Mouse (Mus musculus): ENCODE data around the gene Rbms3. TPM values are rescaled to one million over a fixed set of nuclear protein-coding genes. Genes with fewer than 3 reads are reported as not detected.

Rbms3 gene
- polyA plus RNA-seq, 1 experiment: not detected

DNA sequence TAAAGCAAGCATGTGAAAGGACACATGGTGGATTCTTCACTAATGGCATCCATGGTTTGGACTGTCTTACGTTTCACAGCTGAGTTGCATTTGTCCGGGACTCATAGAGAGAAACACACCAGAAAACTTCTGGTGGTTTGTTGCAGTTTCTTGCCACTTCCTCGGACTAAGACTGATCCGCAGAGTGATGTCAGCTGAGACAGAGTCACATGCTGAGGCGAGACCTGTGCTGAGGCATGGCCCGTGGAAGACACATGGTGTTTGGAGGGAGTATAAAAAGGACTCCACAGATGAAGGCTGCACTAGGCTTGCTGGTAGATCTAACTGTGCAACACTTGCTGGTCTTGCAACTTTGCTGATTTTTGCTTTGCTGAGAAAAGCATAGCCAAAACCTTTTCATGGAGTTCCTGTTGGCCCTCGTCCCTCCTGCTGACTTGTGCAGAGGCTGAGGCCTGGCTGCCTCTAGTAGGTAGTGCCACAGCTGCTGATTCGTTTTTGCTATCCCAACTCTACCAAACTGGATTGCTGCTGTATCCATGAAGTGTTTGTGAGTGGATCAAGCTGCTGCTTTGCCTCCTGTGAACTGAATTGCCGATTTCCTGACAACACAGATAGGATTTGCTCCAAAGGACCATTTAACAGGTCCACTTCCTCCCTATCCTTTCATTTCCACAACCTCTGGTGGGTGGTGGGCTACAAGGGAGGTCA is 742.6 kb downstream of the Rbms3 start:
- Histone ChIP-seq H3K4me3 (ENCODE audit: insufficient read depth, low read depth, low read length) (no peak overlapping the region), H3K27ac (ENCODE audit: insufficient read depth, low read depth, low read length) (no peak overlapping the region), H3K4me1 (ENCODE audit: control insufficient read depth, insufficient read depth, low read length) (no peaks in the 10 kb centered on the region)
- 91% methylated on average over 9 of the region's 9 CpGs for WGBS
- TF ChIP-seq POLR2A (IDR thresholded peaks at IDR 0.05; ENCODE audit: insufficient read depth, low read depth, low read length) (no peak), CTCF (IDR thresholded peaks at IDR 0.05; ENCODE audit: insufficient read depth, low read depth, low read length) (no peak)

DNA sequence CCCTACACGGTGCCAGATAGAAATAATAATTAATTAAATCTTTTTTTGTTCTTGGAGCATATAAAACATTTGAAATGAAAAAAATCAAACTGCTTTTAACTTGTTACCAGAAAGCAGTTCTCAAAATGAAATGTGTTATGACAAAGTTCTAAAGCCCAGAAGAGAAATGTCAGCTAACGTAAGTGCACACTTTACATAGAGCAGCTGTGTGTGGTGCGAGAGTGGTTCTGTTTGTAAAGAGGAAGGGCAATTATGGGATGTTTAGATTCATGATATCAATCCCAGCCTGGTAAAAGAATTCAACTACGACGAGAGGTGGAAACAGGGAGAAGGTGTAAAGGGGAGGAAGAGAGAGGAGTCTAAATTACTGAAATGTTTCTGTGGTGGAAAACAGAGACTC is 744.1 kb downstream of the Rbms3 start:
- WGBS: 81% methylated on average over 5 of the region's 5 CpGs
- TF ChIP-seq CTCF (IDR thresholded peaks at IDR 0.05; ENCODE audit: insufficient read depth, low read depth, low read length): no peak
- no peak overlapping the region for H3K27ac ChIP-seq (ENCODE audit: insufficient read depth, low read depth, low read length)

DNA sequence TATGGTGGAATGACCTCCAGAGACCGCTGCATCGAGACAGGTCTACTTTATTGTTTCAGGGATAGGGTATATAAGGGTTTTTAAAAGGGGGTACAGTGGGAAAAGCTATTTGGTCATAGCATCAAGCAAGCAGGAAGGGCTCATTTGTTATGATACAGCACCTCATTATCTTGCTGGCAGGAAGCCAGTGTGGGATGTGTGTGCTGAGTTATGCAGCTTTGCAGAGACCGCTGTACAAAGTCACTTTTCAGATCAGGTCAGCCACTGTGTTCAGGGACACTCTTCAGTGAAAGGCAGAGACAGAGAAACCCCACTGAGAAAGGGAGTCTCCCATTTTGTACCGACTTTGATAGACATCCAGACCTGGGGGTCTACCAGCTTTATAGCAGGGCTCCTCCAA is 749.2 kb downstream of the Rbms3 start:
- no peak for TF ChIP-seq CTCF (IDR thresholded peaks at IDR 0.05; ENCODE audit: insufficient read depth, low read depth, low read length)
- no peak for TF ChIP-seq POLR2A (IDR thresholded peaks at IDR 0.05; ENCODE audit: insufficient read depth, low read depth, low read length)
- 81% methylated on average over 4 of the region's 4 CpGs for WGBS
- Histone ChIP-seq H3K4me3 (ENCODE audit: insufficient read depth, low read depth, low read length) (no peak overlapping the region), H3K4me1 (ENCODE audit: control insufficient read depth, insufficient read depth, low read length) (no peaks in the 10 kb centered on the region), H3K27ac (ENCODE audit: insufficient read depth, low read depth, low read length) (no peak overlapping the region)

More for the DNA sequence above, 744.1 kb downstream of the Rbms3 start:
- Histone ChIP-seq H3K4me3 (ENCODE audit: insufficient read depth, low read depth, low read length) (no peak overlapping the region), H3K4me1 (ENCODE audit: control insufficient read depth, insufficient read depth, low read length) (no peaks in the 10 kb centered on the region)

DNA sequence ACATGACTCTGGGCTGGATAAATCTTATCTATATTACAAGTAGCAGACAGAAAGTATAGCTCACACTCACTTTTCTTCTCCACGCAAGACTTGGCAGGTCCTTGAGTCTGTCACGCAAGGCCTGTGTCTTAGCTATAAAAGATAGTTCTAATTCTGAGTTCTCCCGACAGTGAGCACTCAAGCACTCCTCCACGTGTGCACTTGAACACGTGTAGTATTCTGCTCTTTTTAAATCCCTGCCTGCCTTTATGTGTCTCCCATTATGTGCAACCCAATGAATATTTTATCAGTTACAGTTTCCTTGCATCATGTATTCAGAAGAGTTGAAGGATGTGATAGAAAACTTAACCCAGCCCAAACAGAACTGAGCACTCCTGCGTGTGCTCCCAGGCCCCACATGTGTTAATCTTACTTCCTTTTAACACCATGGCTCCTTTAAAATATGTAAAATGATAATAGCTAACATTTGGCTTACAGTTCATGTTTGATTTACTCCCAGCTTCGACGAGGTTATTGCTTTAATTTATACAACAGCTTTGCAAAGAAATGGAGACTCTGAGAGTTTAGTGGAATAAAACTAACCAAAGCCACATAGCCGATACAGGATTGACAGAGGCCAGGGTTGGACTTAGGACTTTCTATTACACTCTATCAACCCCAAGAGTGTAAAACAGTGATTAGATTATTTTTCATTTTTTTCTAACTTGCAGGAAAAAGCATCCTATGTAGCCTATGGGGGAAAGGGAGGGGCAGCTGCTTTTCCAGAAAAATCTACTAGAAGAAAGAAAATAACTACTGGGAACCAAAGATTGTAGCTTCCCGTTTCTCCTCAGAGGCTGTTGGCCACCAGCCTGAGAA is 749.9 kb downstream of the Rbms3 start:
- no peak for TF ChIP-seq CTCF (IDR thresholded peaks at IDR 0.05; ENCODE audit: insufficient read depth, low read depth, low read length)
- TF ChIP-seq POLR2A (IDR thresholded peaks at IDR 0.05; ENCODE audit: insufficient read depth, low read depth, low read length): no peak
- WGBS: 83% methylated on average over 10 of the region's 10 CpGs

DNA sequence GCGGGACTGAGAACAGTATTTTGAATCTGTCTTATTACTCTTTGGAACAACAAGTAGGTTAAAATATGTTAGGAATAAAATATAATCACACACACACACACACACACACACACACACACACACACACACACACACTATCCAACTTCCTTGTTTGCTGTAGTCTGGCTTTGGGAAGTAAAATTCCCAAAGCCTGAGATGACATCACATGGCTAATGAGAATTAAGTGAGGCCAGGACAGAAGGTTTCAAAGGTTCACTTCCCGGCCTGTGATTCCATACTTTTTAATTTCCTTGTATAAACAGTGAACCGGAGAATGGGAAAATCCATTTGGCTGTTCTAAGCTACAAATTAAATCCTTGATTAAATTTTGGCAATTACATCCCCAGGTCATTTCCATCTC is 752.9 kb downstream of the Rbms3 start:
- TF ChIP-seq CTCF (IDR thresholded peaks at IDR 0.05; ENCODE audit: insufficient read depth, low read depth, low read length): no peak
- TF ChIP-seq POLR2A (IDR thresholded peaks at IDR 0.05; ENCODE audit: insufficient read depth, low read depth, low read length): no peak
- no peak overlapping the region for H3K27ac ChIP-seq (ENCODE audit: insufficient read depth, low read depth, low read length)
- WGBS: 75% methylated on average over 3 of the region's 3 CpGs
- no peak overlapping the region for H3K4me3 ChIP-seq (ENCODE audit: insufficient read depth, low read depth, low read length)
- H3K4me1 ChIP-seq (ENCODE audit: control insufficient read depth, insufficient read depth, low read length): no peaks in the 10 kb centered on the region

More for the DNA sequence above, 749.9 kb downstream of the Rbms3 start:
- Histone ChIP-seq H3K4me1 (ENCODE audit: control insufficient read depth, insufficient read depth, low read length) (no peaks in the 10 kb centered on the region), H3K27ac (ENCODE audit: insufficient read depth, low read depth, low read length) (no peak overlapping the region), H3K4me3 (ENCODE audit: insufficient read depth, low read depth, low read length) (no peak overlapping the region)

DNA sequence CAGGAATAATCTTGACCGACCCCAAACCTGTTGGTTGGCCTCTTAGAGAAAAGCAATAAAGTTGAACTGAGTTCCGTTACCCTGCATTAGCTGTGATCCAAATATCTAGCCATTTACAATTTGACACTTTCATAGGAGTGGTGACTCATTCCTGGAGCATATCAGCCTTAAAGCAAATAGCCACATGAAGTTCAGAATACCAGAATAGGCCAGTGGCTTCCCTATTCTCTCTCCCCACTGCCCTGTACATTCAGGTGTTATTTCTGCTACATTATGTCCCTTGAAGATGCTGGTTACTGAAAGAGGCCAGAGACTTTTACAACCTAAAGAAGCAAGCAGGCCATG is 755.8 kb downstream of the Rbms3 start:
- H3K4me1 ChIP-seq (ENCODE audit: control insufficient read depth, insufficient read depth, low read length): no peaks in the 10 kb centered on the region
- no peak overlapping the region for H3K27ac ChIP-seq (ENCODE audit: insufficient read depth, low read depth, low read length)
- no peak for TF ChIP-seq CTCF (IDR thresholded peaks at IDR 0.05; ENCODE audit: insufficient read depth, low read depth, low read length)
- no peak for TF ChIP-seq POLR2A (IDR thresholded peaks at IDR 0.05; ENCODE audit: insufficient read depth, low read depth, low read length)
- H3K4me3 ChIP-seq (ENCODE audit: insufficient read depth, low read depth, low read length): no peak overlapping the region
- 87% methylated on average over 2 of the region's 2 CpGs for WGBS

DNA sequence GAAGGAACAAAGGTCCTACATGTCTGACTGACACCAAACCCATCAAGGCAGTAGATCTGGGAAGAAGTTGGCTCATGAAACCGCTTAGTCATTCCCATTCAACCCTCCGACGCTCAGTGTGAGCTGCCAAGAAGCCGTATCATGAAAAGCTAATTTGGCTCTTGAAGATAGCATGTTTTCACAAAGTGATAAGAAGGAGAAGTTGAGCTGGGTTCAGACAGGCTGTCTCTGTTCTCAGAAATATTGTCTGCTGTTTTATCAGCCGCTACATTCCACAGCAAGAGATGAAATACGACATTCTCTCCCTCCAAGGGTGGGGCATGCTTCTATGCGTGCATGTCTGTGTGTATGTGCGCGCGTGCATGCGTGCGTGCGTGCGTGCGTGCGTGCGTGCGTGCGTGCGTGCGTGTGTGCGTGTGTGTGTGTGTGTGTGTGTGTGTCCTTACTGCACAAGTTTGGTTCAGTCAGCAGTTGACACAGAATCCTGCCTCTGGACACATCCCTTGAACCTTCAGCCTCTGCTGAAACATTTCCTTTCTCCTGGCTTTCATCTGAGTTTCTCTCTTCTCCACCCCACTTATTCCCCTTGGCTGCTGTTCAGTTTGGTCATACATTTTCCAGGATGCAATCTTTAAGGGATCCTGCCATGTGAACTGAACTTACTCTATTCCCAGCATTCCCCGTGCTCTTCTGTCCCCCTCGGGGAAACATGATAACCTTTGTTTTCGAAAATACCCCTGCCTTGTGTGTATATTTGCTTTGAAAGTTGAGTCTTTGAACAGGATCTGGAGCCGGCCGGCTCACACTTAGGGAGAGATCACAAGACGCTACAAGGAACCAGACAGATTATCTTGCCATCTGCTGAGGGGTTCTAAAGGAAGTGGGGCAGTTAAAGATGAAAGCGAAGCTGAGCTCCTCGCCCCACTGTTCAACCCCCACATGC is 756.4 kb downstream of the Rbms3 start:
- 76% methylated on average over 30 of the region's 30 CpGs for WGBS
- Histone ChIP-seq H3K4me1 (ENCODE audit: control insufficient read depth, insufficient read depth, low read length) (no peaks in the 10 kb centered on the region), H3K4me3 (ENCODE audit: insufficient read depth, low read depth, low read length) (no peak overlapping the region), H3K27ac (ENCODE audit: insufficient read depth, low read depth, low read length) (no peak overlapping the region)
- TF ChIP-seq POLR2A (IDR thresholded peaks at IDR 0.05; ENCODE audit: insufficient read depth, low read depth, low read length): no peak

DNA sequence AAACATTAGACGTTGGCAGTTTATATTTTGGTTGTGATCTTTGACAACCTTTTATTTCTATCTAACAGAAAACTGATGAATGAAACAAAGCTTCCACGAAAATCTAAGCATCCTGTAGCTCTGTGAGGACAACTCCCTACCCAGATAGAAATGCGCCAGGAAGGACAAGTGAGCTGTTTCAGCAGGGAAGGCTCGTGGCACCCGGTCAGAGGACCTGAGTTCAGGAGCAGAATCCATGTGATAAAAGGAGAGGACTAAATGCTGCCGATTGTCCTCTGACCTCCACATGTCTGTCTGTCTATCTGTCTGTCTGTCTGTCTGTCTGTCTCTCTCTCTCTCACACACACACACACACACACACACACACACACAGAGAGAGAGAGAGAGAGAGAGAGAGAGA is 757.4 kb downstream of the Rbms3 start:
- Histone ChIP-seq H3K4me1 (ENCODE audit: control insufficient read depth, insufficient read depth, low read length) (no peaks in the 10 kb centered on the region), H3K4me3 (ENCODE audit: insufficient read depth, low read depth, low read length) (no peak overlapping the region), H3K27ac (ENCODE audit: insufficient read depth, low read depth, low read length) (no peak overlapping the region)
- TF ChIP-seq CTCF (IDR thresholded peaks at IDR 0.05; ENCODE audit: insufficient read depth, low read depth, low read length) (no peak), POLR2A (IDR thresholded peaks at IDR 0.05; ENCODE audit: insufficient read depth, low read depth, low read length) (no peak)
- 82% methylated on average over 6 of the region's 6 CpGs for WGBS
